Mouse (Mus musculus) frontal cortex, postnatal 14 days (tissue): ENCODE data around the gene Btg3.
A peak's percentile ranks its signal among the peaks of the same experiment; 100 is the strongest.
"Not testable (repeated sequence)": the region's sequence is repeated elsewhere in the genome, so short reads cannot be mapped to it uniquely, and the experiment has no call there.

Source experiments
- DNase-seq, 2 experiments: peaks; one replicate each; pipeline ENCODE4 v3.0.0; 2022; ENCODE audit warnings: low spot score in 2 of 2

The Btg3 gene

DNA sequence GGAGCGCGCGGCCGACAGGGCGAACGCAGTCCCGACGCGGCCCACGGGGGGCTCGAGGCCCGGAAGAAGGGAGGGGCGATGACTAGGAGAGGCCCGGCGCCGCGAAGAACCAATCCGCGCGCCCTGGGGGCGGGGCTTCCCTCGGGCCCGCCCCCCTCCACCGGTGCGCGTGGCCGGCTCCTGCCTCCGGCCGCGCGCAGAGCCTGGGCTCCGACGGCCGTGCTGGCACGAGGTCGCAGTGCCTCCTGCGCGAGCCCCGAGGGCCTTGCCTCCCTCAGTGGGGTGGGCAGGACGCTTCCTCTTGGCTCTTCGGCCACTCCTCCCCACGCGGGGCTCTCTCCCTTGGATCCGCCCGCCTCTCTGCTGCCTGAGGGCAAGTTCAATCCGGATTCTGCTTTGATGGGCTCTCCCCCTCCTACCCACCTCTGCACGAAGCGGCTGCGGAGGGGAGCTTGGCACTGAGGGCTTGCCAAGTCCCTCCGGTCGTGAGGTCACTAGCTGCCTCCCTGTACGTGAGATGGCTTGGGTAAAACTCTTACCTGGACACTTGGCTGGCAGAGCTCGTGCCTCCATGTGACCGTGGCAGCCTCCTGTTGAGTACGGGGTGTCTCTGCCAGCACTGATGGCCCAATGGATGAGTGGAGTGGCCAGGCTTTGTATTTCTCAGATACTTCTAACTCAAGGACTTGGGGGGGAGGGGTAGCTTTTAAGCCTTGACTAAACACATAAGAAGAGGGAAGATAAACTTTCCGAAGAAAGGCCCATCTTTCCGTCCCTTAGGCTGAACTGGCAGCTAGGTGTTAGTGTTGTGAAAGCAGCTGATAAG is at the start of gene Btg3:
Btg3 (minus strand) TSS at position 448 of the 826 bp plus-strand sequence.
- DNase-seq: peak; percentile 51 to 61

DNA sequence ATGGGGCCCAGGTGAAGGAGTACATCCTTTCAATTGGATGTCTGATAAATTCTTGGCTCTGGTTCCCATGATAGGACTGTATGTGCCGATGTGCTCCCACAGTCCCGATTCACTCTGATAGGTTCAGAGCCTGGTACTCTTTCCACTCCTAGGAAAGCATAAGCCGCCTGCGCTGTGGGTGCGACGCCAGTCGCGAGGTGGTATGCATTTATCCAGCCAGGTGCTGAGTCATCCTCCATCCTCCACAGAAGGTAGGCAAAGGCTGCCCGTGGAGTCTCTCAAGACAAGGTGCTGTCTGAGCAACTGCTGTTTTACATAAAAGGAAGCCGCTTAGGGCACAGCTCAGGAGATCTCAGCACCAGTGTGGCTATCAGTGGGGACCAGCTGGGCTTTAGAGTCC is 40.7 kb upstream of the Btg3 start:
- DNase-seq: no peak

DNA sequence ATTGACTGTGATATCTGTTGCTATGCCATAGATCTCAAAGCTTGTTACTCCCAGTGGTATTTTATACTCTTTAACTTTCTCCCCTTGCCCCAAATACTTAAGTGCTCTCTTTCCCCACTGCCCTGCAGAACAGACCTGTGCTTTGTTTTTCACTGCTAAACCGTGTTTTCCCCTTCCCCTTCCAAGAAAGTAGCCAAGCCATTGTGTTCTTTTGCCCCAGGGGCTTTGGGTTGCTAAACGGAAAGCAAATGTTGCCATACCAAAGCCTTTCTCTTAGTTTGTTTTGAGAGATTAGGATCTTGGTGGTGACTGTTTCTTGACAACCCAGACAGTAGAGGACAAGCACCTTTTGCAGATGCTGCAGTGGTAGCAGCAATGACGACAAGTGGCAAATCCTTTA is 39.5 kb upstream of the Btg3 start:
- no peak for DNase-seq

DNA sequence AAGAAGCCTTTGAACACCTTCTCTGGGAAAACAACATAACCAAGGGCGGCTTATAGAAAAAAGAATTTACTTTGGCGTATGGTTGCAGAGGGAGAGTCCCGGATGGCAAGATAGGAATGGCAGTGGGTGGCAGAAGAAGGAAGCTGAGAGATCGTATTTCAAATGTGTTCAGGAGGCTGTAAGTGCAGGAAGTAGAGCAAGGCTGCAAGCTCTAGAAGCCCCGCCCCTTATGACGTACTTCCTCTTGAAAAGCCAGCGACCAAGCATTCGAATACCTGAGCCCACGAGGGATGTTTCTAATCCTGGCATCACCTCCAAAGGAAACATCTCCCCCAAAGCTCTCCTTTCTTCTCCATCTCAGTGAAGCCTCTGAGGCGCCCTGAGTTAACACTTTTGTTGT is 33.0 kb upstream of the Btg3 start:
- DNase-seq: no peak

DNA sequence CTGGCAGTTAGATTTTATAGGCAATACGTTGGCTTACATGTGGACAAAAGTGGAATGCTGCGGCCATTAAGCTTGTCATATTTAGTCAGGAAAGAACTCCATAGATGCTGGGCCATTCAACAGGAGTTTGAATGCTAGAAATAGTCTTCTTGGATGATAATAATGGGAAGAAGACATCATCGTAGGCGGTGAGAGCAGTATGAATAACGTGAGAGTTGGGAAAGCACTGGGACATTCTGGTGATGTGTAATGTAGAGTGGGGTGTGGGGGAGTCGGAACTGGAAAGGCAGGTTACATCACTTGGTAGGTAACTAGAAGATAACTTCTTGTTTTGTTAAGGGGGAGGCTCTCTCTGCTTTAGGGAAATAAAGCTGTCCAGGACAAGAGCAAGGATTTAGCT is 30.9 kb upstream of the Btg3 start:
- DNase-seq: no peak

DNA sequence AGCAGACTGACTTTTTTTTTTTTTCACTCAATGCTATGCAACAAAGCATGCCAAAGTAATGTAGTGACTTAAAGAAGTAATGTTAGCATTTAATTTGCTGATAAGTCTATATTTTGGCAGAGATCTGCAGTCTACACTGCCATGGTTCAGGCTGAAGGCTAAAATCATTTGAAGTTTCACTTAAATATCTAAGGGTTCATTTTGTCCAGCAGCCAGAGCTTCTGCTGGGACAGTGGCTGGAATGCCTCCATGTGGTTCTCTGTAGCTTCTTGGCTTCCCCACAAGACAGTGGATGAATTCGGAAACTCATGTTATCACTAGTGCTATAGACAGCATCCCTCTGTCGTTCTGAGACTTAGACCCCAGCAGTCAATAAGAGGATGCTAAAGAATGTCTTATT is 29.7 kb upstream of the Btg3 start:
- DNase-seq: no peak

DNA sequence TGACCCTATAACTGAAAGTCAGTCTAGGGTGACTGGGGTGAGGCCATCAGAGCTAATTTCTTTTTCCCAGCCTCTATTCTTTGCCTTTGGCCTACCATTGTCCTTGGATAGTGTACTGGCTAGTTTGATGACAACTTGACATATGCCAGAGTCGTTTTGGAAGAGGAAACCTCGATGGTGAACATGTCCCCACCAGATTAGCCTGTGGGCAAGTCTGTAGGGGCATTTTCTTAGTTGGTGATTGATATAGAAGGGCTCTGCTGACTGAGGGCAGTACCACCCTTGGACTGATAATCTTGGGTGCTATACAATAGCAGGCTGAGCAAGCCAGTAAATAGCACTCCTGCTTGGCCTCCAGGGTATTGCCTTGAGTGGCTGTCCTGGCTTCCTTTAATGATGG is 25.3 kb upstream of the Btg3 start:
- DNase-seq: no peak

DNA sequence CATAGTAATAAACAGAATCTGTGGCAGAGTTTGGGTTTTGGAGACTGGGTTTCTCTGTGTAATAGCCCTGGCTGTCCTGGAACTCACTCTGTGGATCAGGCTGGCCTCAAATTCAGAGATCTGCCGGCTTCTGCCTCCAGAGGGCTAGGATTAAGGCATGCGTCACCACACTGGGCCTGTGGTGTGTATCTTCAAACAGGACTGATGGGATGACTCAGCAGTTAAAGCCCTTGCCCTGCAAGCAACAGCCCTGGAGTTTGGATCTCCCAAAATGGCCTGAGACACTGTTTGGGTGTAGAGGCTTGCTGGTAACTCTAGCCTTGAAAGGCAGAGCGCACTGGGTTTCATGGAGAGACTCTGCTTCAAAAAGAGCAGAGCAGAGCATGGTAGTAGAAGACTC is 22.4 kb upstream of the Btg3 start:
- DNase-seq: no peak

DNA sequence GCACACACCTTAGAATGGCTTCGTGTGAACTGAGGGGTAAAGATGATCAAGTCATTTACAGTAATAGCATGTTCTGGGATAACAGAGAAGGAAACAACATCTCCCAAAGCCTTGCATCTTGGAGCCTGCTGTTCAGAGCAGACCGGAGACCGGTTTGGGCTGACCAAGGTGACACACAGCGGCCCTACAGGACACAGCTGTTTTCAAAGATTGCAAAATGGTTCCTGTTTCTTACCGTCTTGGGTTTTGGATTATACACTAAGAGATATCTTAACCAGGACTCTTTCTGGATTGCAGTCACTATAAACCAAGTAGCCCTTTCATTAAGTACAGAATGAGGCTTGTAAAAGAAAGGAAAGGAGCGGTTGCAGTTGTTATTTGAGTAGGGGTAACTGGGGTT is 21.7 kb upstream of the Btg3 start:
- DNase-seq: no peak

DNA sequence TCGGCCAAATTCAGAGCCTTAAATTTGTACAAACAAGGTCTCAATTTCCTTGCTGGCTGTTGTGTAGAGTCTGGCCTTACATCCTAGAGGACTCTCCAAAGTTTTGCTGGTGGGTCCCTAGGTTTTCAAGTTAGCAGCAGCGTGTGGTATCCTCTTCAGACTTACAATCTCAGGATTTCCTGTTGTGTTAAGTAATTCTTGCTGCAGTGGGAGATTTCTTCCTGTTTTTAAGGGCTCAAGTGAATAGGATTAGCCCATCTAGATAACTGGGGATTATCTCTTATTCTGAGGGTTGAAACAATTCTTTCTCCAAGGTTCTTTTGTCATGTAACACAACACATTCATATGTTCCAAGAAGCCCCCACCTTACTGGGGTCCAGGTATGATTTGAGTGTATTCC is 14.4 kb upstream of the Btg3 start:
- no peak for DNase-seq

DNA sequence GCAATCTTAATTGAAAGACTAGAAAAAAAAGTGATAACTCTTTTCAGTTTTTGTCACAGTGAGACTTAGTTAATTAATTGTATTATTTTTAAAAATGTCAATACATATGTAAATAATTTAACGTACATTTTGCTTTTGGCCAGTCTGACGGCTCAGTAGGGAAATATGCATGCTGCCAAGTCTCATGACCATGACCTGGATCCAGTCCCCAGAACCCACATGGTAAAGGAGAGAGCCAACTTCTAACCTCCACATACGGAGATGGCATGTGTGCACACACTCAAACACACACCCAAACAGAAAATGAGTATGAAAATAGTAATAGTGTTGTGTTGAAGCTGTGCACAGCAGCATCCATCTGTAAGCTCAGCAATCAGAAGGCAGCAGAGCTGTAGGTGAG is 13.0 kb upstream of the Btg3 start:
- no peak for DNase-seq

DNA sequence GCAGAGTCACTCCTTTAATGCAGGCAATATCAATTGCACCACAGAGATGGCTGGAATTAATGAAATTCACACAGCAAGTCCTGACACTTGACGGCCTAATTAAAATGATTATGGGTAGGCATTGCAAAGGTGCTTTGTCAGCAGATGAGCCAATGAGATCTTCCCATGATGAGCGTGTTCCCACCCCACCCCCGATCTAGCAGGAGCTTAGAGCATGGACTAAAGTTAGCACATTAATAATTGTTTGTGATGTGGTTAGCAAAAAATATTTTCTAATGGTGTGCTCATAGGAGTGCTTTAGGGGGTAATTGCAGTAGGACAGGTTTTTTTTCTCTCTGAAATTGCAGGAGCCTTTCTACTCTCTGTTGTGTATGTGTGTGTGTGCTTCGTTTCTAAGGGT is 12.1 kb upstream of the Btg3 start:
- DNase-seq: no peak

DNA sequence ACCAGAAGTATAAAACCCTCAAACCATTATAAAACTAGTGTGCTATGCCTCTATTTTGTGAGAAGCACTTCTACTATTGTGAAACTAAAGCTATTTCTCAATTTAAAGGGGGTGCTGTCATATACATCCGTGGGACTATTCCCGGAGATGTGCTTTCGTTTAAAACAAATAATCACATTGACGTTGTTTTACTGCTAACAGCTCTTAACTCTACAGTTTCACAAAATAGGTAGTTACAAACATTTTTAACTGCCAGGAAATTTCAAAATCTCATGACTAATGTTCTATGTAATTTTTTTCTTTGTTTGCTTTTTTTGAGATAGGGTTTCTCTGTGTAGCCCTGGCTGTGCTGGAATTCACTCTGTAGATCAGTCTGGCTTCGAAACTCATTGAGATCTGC is 1.5 kb upstream of the Btg3 start:
- DNase-seq: no peak

DNA sequence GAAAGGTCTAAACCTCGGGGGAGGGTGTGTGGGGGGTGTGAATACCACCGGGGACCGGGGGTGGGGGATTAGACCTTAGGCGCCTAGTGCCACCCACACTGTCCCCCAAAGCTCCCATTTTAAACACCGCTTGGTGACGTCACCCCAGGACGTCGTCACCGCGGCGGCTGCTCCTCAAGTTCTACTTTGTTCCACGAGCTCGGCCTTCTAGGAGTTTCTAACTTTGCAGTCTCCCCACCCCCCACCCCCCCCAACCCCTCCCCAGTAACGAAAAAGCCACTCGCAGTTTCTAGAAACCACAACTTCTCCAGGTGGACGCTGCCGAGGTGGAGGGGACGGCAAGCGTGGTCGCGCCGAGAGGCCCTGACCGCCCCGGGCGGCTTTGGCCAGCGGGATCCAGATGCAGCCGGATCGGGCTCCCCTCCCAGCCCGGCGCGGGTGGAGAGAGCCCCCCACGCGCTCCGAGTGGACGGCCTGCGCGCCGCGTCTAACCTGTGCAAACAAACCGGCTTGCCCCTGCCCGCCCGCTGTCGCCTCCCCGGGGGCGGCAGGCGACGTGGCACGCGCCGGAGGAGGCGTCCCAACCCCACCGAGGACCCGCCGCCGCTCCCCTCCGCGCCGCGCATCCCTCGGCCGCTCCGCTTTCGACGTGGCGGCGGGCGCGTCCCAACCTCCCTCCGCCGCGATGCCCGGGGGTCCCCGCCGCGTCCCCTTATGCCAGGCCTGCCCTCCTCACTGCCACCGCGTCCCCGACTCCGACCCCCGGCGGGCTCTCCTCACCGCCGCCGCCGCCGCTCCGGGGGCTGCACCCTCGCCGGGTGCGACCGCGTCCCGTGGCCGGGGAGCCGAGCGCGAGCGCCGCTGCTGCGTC is 936 bp downstream of the Btg3 start:
- peak; percentile 8 to 17 for DNase-seq

DNA sequence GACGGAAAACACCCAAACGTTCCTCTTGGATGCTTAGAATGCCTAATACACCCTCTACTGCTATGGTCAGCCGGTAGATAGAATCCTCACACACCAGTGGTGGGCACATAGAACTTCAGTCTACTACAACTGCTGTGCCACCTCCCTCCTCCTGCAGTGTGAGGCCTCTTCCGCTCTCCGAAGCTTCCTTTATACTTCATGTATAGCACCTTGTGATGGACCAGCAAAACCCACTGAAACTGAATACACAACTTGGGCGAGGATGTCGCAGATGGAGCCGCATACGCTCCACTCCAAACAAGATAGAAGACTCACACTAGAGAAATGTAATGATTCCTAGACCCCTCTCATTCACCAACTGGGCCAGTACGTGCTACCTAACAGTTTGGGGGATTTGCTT is 1.8 kb downstream of the Btg3 start:
- no peak for DNase-seq

DNA sequence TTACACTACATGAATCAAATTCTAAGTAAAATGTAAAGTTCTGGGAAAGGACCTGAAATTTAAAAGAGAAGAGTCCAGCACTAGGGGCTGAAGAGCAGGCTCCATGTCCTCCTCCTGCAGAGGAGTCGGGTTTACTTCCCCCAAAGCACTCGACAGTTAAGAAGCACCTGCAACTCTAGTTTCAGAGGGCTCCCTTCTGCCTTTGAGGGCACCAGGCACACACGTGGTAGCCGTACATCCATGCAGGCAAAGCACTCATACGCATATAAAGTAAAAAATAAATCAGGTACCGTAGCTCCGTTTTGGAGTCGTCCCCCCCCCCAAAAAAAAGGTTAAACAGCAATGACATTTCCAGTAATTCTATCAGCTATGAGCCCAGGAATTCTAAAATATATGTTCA is 3.2 kb downstream of the Btg3 start:
- DNase-seq: no peak

DNA sequence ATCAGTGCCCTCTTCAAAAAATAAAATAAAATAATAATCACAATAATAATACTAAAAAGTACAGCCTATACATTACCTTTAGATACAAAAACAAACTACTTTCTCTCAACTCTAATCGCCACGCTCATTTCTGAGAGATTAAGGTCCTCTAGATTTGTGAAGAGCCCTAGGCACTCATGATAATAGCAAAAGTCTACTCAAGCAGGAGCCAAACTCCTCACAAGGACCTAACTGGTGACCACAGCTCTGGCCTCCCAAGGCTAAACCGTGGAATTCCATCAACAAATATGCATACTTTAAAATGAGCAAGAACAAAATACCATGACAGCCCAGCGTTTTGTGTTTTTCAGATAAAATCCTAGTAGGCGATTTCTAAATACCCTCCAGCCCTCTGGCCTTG is 4.2 kb downstream of the Btg3 start:
- DNase-seq: no peak

DNA sequence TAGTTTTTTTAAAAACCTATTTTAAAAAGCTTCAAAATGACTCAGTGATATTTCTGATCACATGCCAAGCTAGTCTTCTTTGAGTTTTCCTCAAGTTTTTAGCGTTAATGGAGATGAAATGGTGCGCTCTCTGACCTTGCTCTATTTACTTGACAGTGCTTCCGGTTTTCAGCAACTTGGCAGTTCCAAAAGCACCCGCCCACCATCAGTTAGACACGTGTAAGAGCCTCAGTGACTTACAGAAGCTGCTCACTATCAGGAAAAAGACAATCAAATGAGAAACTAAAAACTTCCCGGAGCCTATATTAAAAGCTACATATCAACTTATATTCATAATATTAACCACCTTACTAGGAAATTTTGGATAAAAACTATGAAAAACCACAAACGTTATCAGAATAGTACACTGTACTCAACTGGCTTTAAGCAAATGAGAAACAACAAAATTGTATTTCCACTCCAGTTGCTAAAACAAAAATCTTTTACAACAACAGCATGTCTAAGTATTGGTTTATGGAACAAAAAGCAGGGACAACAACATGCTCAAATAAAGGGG is 5.4 kb downstream of the Btg3 start:
- DNase-seq: no peak

DNA sequence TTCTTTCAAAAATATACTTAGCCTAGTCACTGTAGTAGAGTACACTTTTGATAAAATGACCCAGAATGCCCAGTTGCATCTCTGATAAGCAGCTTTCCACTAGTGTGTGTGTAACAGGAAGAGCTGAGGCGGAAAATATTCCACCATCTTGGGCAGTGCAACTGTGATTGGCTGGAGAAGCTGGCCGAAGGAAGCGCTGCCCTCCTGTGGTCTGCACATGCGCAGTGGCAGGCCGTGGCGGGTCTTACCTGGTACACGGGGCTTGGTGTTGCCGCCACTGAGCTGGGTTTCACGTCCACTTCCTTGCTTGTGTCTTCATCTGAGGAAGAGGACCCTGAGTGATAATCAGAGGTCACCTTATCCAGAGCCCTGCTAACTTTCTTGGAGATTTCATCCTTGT is 12.4 kb downstream of the Btg3 start:
- not testable (repeated sequence) for DNase-seq

DNA sequence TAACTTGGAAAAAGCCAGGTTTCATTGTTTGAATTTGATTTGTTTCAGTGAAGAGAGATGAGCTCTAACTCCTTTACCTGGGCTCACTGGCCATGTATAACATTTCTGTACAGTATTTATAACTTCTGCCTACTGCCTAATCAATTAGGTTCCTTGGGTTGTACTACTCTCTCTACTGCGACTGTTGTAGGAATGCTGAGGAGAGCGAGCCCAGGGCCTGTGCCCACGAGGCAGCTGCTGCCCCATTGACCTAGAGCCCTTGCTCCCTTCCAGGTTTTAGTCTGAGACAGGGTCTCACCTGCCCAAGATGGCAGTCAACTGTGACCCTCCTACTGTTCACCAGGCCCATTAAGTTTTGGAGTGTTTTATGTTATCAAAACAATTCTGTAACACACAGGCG is 15.5 kb downstream of the Btg3 start:
- DNase-seq: no peak

DNA sequence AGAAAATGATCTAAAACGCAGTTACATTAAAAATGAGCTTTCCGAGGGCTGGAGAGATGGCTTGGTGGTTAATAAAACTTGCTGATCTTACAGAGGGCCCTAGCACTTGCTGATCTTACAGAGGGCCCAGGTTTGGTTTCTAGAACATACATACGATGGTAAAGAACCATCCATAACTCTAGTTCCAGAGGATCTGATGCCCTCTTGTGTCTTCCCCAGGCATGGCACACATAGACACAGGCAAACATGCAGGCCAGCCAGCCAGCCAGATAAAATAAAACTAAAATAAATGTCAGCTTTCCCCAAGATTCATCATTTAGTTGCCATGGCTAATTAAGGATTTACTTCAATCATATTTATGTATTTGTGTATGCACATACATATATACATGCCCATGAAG is 19.2 kb downstream of the Btg3 start:
- DNase-seq: no peak

DNA sequence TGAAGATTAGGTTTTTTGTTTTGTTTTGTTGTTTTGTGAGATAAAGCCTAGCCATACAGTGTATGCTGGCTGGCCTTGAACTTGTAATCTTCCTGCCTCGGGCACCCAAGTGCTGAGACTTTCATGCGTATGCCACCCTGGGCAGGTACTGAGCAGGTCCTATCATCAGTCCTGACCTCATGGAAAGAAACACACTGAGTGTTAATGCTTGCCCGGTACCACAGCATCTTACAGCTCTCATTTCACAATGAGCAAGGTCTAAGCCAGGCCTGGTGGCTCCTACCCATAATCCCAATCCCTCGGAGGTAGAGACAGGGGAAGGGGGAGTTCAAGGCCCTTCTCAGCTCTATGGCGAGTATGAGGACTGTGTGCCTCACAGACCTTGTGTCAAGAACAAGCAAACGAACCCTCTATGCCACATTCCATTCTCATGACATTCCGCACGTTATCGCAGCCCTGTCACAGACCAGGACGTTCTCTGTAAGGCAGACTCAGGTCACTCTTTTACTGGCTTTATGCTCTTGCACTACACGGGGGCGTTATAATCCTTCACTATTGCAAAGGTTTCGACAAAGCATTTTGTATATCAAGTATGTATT is 29.6 kb downstream of the Btg3 start:
- no peak for DNase-seq
